Mouse (Mus musculus) ovary, postnatal 14 days (tissue): Measurements from ENCODE around the gene Hdac10.
A peak's percentile ranks its signal among the peaks of the same experiment; 100 is the strongest.

Source experiments
- DNase-seq: peaks from one replicate; pipeline ENCODE4 v3.0.0; 2022; ENCODE audit warnings: low spot score

Gene Hdac10

DNA sequence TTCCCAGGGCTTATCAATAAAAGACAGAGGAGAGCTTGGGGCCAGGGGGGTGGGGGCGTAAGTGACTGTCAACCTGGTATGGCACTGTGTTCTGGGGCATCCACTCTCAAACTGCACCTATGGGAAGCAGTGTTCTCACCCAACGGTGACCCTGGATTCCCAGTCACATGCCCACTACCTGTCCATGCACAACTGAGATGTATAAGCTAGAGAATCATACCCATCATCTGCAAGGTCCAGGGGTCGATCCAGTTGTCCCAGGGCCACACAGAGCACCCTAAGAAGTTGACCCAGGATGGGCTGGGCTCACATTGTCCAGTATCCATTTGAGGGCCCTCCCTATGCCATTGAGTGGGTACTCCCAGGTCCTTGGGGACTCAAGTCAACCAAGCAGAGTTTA, 4.2 kb downstream of the Hdac10 start:
- DNase-seq: no peak

DNA sequence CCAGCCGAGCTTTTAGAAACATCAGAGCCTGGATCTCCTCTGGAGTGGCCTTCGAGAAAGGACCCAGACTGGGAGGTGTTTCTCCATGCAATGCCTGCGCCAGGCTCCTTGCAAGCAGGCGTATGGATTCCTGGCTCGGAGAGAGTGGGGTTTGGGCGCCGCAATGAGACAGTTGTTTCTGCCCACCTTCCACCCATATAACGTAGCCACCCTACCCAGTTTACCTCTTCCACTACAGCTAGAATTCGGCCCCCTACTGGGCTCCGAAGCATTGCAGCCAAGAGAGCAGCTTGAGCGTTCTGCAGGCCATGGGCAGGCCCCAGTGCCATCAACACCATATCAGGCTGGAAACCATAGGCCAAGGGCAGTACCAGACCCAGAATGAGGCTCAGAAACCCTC, 4.9 kb downstream of the Hdac10 start:
- no peak for DNase-seq

DNA sequence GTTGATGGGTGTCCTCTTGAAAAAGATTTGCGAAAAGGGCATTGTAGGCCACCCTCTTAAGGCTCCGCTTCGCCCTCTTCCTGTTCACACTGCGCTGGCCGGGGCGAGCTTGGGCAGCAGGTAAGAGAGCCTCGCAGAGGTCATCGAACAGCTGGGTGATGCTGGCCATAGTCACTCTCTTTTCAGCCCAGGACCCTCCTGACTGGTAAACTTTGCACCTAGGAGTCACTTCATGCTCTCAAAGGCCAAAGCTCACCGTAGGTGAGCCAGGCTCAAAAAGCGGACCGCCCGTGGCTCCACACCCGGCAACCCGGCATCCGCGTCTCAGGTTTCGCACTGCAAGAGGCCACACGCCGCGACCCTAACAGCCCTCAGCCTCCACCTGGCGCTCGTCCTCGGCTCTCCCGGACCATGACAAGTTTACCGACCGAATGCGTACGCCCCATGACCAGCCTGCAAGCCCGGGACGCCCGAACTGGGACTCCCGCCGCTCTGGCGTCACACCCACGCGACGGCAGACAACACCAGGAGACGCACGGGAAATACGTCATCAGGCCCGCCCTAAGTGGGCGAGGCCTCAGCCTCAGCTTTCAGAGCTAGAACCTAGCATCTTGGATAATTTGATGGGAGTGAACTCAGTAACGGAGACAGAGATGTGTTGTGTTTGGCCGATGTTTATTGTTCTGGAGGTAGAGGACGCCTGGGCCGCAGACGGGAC, 5.7 kb downstream of the Hdac10 start, which contains the start of gene Tubgcp6:
Gene Tubgcp6 (minus strand): TSS at position 464 of the 718 bp plus-strand sequence.
- peak; percentile 95 for DNase-seq

DNA sequence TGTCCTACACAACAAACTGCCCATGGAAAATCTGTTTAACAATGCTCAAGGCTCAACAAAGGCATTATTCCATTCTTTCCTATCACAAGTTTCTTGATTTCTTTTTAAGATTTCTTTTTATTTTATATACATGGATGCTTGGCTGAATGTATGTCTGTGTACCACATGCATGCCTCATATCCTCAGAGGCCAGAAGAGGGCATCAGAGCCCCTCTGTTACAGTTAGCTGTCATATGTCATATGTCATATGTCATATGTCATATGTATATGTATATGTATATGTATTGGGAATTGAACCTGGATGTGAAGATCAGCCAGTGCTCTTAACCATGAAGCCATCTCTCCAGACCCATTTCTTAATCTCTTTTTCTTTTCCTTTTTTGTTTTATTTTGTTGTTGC, 10.5 kb downstream of the Hdac10 start:
- DNase-seq: no peak

DNA sequence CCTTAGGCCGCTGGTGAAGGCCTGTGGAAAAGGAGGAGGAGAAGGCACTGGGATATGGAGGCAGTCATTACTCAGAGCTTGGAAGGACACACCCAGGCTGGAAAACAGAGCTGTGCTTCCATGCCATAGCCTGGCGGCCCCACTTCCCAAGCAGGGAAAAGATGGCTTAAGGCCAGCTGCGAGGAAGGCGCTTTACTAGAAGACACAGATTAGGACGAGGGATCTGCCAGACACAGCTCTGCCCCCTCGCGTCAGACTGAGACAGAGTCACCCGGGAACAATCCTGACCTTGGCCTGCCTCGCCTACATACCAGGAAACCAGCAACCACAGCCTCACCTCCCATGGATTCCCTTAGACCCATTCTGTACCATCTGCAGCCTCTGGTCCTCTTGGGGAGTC, 18.4 kb downstream of the Hdac10 start:
- no peak for DNase-seq

DNA sequence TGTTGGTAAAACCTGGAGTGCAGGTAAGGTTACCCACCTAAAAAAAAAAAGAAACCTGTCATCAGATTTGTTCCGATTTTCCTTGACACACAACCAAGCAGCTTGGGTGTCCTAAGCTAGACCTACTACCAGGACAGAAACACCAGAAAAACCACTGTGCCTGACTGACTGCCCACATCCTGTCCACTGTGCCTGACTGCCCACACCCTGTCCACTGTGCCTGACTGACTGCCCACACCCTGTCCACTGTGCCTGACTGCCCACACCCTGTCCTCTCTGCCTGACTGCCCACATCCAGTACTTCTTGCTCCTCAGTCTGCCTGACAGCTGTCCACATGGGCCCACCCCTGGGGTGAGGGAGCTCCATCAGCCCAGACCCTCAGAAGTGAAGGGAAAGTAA, 21.5 kb downstream of the Hdac10 start:
- no peak for DNase-seq

DNA sequence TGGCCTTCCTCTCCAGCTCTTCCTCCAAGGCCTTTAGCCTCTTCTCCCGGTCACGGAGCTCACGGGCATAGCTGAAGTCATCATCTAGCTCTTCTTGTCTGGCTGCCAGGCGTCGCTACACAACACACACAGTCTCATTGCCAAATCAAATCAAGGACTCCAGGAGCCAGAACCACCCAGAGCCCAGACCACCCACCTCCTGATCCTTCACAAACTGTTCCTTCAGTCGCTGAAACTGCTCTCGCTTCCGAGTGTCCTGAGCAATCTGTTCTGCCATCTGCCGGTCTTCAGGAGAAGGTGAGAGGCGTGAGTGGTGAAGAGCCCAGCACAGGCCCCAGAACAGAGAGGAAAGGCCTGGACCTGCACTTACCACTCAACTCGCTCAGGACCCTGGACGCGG, 22.4 kb downstream of the Hdac10 start:
- DNase-seq: no peak

DNA sequence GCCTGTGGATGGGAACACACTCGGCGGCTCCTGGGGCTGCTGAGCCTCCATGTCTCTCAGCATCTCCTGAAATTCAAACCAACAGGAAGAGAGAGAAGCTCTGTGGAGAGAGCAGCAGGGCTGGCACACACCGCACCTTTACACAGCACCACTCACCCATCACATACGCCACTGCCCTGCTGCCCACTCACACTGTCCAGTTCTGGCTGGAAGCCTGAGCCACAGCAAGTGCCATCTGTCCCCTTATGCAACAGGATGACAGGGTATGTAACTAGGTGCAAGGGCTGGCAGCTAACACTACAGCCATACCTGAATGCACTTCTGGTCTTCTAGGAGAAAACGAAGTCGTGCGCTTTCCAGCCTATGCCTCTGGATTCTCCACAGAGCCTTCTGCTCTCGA, 24.1 kb downstream of the Hdac10 start:
- DNase-seq: no peak

DNA sequence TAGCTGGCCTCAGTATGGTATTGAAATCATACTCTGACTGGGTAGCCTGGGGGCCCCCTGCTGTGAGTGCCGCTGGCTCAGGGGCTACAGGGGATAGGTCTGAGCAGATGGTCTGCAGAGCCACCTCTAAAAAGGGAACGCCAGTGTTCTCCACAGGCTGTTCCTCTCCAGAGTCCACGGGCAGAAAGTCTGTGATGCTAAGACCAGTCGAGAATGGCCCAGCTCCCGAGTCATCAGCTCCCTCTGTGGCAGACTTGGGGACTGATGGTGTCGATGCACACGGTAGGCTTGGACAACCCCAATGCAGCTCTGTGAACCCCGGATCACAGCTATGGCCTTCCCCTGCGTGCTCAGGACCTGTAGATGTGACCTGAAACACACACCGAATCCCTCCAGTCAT, 24.6 kb downstream of the Hdac10 start:
- DNase-seq: no peak

DNA sequence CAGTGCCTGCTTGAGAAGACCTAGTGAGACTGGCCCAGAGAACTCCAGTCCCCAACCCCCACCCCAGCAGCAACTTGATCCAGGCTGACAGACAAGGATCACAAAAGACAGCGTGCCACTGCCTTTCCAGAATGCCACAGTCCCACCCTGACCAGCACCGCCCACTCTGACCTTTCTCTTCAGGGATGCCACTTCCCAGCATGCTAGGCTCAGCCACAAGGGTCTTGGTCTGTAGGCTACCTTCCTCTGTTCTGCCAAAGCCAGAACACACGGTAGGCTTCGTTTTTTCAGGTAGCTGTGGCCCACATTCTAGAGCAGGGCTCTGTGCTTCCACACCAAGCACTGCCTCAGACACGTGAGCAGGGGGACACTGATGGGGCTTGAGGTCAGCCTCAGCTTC, 25.9 kb downstream of the Hdac10 start:
- DNase-seq: no peak

DNA sequence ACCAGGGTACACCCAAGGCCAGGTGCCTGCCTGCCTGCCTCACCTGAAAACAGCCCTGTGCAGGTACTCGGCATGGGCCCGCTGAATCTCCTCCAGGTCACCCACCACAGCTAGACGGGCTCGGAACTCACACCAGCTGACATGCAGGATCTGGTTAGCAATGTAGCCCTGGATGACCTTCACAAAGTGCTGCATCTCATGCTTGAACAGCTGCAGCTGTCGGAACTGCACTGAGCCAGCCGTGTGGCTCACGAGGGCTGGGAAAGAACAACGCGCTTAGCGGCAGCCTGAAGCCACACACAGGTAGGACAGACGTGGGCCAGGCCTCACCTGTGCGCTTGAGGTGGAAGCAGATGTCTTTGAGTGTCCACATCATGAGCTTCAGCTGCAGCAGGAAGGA, 27.7 kb downstream of the Hdac10 start:
- no peak for DNase-seq

DNA sequence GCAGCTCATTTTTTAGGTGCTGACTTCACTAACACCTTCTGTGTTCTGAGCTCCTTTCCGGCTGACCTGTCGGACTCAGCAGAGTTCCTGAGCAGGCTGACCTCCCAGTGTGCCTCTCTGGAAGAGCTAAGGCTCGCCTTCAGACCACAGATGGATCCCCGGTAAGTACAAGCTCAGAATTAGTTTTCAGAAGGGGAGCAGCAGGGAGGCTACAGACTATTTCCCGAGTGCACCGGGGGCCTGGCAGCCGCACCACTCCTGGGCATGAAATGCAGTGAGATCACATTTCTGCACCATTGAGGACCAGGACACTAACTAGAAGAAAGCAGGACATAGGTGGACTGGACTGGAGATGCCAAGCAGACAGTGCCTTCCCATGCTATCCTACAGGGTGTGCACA, 29.9 kb downstream of the Hdac10 start:
- DNase-seq: no peak

DNA sequence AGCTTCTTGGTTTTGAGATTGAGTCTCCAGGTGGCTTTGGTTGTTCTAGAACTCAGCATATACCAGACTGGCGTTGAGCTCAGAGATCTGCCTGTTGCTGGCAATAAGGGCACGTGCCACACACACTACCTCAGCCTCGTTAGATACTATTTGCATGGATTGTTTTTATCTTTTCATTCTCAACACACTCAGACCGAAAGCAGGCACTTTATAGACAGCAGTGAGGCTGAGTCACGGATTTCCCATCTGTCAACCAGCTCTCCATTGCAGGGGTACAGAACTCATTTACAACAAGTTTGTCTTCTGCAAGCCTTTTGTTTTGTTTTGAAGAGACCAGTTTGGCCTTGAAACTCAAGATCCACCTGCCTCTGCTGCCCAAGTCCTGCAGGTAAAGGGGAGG, 31.1 kb downstream of the Hdac10 start:
- DNase-seq: no peak

DNA sequence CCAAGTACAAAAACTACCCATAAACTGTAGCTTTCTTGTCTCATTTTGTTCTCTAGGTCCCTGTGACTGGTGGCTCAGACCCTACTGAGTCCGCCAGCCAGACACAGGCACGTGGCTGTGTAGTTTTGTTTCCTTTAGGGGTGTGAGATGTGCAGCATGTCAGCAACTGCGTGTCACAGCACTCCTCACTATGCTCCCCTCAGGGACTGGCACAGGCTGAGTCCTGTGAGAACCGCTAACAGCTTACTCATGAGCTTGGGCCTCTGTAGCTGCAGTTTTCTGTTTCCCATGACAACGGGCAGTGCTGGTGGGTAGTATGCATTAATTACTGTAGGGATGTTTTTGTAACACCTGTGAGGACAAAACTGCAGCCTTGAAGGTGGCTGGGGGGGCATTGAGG, 36.3 kb downstream of the Hdac10 start:
- no peak for DNase-seq

DNA sequence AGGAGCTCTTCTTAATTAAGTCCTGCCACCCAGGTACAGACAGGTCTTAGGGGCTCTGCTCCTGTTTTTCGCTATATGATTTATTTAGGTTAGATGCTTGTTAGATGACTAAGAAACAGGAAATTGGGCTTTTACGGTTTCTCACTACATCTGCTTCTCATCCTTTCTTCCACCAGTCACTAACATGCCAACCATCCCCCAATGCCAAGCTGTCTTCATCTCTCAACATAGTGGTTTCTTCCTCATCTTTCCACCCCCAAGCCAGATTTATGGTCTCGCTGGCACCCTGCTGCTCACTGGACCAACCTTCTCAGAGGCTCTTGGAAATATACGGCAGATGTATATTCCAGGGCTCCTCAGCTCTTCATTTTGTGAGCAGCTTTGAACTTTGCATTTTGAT, 37.8 kb downstream of the Hdac10 start:
- DNase-seq: no peak

DNA sequence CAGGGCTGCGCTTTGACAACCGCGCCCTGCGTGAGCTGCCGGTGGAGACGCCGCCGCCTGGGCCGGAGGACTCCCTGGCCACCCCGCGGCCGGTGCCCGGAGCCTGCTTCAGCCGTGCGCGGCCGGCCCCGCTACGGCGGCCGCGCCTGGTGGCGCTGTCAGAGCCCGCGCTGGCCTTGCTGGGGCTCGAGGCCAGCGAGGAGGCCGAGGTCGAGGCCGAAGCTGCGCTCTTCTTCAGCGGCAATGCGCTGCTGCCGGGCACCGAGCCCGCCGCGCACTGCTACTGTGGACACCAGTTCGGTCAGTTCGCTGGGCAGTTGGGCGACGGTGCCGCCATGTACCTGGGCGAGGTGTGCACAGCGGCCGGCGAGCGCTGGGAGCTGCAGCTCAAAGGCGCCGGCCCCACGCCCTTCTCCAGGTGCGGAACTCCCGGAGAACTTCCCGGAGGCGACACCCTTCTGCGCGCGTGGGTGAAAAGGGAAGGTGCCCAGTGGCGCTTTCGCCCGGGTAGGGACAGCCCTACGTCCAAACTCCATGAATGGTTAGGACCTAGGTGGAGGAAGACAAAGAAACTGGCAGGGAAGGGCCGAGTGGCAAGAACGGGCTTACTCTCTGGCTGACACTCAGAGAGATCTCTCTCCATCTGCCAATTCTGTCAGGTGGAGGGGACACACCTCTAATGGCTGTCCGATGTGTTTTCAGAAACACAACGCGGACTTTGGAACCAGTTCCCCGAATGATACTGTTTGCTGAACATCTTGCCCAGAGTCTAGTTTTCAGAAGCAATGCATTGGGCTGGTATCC, 39.0 kb downstream of the Hdac10 start:
- DNase-seq: no peak

DNA sequence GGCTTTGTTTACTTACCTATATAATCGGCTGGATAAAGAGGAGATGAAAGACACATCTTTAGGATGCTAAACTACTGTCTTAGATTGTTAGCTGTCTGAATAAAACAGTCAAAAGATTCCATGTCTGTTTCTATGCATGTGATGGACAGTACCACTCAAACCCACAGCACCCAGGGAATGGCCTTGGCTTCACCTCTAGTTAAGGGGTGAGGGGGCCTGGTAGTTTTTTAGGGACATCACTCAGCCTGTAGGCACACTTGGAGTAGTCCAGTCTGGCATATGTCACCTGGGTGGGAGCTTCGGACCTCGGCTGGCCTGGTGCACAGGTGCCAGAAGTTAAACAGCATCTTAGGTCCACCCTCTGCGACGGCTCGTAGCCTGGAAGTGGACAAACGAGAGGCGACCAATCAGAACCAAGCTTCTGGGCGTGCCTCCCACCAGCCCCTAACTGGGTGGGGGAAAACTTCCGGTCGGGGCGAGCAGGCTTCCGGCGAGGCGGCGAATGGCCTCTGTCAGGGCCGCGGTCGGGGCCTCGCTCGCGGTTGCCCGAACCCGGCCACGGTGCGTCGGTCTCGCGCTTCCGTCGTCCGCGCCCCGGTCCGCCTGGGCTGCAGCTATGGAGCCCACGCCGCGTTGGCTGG, 39.8 kb downstream of the Hdac10 start, which contains the start of gene Selenoo:
Gene Selenoo (plus strand): TSS at position 478 of the 641 bp plus-strand sequence.
- DNase-seq: peak; percentile 82

DNA sequence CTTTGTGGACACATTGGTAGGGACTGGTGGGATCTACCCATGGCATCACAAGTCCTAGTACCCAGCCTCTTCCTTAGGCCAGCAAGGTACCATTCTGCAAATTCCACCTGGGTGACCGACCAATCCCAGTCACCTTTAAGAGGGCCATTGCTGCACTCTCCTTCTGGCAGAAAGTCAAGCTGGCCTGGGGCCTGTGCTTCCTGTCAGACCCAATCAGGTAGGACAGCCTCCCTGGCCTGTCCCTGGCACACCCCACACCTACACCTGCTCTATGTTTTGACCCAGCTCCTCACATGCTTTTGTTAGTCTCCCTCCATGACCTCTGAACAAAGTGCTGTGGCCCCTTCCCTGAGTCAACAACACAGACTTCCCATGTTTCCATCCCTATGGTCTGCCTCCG, 43.7 kb downstream of the Hdac10 start:
- no peak for DNase-seq

DNA sequence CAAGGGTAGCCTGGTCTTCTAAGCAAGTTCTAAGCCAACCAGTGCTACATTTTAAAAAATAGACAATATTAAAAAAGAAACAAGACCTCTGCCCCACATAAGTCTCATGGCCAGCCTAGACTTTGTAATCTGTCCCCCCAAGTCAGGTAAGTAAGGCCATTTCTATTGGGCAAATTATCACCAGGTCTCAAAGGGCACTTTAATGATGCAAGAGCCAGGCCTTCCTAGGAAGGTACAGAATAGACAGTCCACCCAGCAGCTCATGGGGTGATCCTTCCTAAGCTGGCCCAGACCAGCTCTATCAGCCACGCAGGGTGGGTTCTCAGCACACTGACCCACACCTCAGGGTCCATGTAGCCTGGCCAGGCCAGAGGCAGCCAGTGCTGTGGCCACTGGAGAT, 44.6 kb downstream of the Hdac10 start:
- no peak for DNase-seq

DNA sequence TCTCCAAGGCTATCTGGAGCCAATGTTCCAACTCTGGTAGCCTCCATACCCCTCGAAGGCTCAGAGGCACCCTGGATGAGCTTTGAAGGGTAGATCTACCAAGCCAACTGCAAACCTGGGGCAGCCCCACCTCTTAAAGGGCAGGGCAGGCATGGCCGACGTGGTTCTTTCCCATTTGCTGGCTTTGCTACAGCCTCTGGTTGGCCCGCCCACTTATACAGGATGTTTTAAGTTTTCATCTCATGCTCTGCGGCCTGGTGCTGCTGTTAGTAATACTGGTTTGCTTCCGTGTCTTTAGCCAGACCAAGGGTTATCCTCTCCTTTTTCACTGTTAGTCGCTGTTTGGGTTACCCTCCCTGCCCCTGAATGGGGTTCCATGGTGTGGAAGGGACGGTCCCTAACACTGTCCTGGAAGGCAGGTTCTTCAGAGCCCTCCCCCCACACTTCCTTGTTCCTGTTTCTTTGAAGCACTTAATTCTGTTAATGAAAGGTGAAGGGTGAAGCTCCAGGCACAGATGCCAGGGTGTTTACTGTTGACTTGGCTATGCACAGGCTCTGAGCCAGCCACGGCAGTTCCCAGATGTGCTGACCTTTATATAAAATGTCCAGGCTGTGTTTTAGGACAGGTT, 50.2 kb downstream of the Hdac10 start:
- no peak for DNase-seq

DNA sequence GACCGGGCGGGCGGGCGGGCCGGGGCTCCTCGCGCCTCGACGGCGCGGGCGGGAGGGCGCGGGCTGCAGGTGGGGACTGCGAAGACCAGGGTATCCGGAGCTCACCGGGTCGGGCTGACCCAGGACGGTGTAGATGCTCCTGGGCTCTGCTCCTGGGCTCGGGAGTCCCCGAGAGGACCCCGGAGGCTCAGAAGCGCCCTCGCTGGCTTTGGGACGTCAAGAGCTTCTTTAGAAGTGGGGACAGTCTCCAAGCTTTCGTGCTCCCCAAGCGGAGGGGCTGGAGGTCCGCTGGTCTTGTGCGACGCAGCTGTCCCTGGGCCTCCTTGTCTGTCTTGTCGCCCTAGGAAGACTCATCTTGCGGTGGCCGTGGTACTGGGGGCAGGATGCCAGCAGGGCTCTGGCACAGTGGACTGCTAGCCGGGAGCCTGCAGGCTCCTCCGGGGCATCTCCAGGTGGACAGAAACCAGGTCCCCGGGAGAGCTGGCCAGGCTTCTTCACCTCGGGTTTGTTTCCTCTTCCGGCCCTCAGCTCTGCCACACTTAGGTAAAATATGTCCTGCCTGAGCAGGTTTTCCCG, 52.3 kb downstream of the Hdac10 start:
- DNase-seq: peak; percentile 32

DNA sequence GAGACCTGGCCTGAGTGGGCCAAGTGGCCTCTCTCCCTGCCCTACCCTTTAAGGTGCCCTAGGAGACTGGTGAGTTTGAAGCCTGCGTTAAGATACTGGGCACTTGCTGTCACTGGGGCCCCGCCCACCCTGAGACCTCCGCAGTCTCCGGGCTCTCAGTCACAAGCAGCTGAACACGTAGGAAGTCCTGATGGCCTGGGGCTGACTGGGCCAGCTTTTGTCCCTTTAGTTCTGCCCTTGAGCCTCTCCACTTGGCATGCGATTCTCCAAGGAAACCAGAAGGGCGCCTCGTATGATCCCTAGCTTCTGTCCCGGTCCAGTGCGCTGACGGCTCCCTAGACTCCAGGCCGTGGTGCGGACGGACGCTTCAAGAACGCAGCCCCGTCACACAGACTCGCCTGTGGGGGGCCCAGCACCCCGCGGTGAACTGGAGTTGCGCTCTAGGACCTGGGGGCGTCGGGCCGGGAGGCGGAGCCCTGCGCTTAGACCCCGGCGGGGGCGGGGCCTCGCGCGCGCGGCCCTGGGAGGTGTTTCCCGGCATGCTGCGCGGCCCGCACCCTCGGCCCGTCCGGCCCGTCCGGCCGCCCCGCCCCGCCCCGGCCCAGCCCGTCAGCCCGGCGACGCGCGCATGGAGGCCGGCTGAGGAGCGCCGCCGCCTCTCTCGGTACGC, 52.9 kb downstream of the Hdac10 start:
- peak; percentile 76 for DNase-seq
